Mouse (Mus musculus) megakaryocyte, embryonic 14.5 days (primary cell): ENCODE measurements around the gene Zfp787. TPM values are rescaled to one million over a fixed set of nuclear protein-coding genes. Genes with fewer than 3 reads are reported as not detected.
A peak's percentile ranks its signal among the peaks of the same experiment; 100 is the strongest.
"Not testable (repeated sequence)": the region's sequence is repeated elsewhere in the genome, so short reads cannot be mapped to it uniquely, and the experiment has no call there.

Source experiments
- H3K27me3 ChIP-seq: replicated peaks from 2 replicates; pipeline ENCODE3; 2012; ENCODE audit warnings: inconsistent platforms
- H3K36me3 ChIP-seq: replicated peaks from 2 replicates; pipeline ENCODE3; 2012; ENCODE audit warnings: low read length, inconsistent platforms, mixed read lengths
- H3K4me1 ChIP-seq: 2 replicates; pipeline ENCODE4 v1.6.1; 2012; ENCODE audit warnings: inconsistent platforms
- H3K4me3 ChIP-seq: replicated peaks from 2 replicates; pipeline ENCODE3; 2012; ENCODE audit warnings: moderate library complexity, mild to moderate bottlenecking, inconsistent platforms
- H3K9me3 ChIP-seq: 2 replicates; pipeline ENCODE4 v1.6.1; 2012; ENCODE audit warnings: inconsistent platforms
- FLI1 ChIP-seq: IDR thresholded peaks from 2 replicates; pipeline ENCODE4 v1.6.1; 2012; ENCODE audit warnings: low read length, inconsistent platforms, mixed read lengths
- GATA1 ChIP-seq: IDR thresholded peaks from 3 replicates; pipeline ENCODE4 v1.6.1; 2012; ENCODE audit warnings: mixed read lengths, low read length, inconsistent platforms, borderline replicate concordance
- polyA plus RNA-seq: library from polyadenylated mRNA; stranded (reverse); fragments of >175 nt; gene quantifications from 2 replicates; pipeline ENCODE4 v1.2.3, GENCODE M21; 2012; ENCODE audit warnings: low replicate concordance; ENCODE audit not compliant: insufficient read depth

Zfp787 gene
- polyA plus RNA-seq, 1 experiment: 31.0 TPM

DNA sequence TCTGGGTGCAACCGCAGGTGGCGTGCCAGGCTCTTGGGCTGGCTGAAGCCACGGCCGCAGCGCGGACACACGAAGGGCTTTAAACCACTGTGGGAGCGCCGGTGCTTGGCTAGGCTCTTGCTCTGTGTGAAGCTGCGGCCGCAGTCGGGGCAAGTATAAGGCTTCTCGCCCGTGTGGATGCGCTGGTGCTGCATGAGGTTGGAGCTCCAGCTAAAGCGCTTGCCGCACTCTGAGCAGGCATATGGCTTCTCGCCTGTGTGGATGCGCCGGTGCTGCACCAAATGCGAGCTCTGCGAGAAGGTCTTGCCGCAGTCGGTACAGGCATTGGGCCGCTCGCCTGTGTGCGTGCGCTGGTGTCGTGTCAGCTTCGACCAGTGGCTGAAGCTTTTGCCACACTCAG is 23.2 kb downstream of the Zfp787 start:
- peaks cover 34% of the 10 kb centered on the region for H3K4me1 ChIP-seq
- peaks cover 54% of the 10 kb centered on the region for H3K36me3 ChIP-seq
- H3K4me3 ChIP-seq: no peak overlapping the region
- peaks cover 6% of the 10 kb centered on the region; the same call in 1 of the 2 replicates for H3K9me3 ChIP-seq
- H3K27me3 ChIP-seq: no peaks in the 10 kb centered on the region
- TF ChIP-seq FLI1 (no peak), GATA1 (no peak)

DNA sequence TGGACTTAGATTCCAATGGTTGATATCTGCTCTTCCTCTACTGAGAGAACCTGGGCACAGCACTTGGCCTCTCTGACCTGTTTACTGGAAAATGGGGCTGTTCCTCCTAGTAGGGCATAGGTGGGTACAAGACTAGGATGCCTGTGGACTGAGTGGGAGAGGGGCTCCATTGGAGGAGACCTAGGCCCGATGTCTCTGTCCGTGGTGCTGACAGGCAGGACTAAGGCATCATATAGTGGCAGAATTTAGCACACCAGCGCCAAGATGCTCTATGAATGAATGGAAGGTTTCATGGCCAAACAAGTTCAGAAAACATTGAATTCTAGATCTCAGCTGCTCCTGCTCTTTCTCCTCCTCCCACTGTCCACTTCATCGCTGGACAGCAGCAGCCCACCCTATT is 25.5 kb downstream of the Zfp787 start:
- H3K4me1 ChIP-seq: peaks cover 29% of the 10 kb centered on the region
- TF ChIP-seq GATA1 (no peak), FLI1 (no peak)
- H3K27me3 ChIP-seq: peaks cover 2% of the 10 kb centered on the region
- no peak overlapping the region for H3K4me3 ChIP-seq
- H3K9me3 ChIP-seq: peaks cover 6% of the 10 kb centered on the region; the same call in 1 of the 2 replicates
- peaks cover 39% of the 10 kb centered on the region for H3K36me3 ChIP-seq

DNA sequence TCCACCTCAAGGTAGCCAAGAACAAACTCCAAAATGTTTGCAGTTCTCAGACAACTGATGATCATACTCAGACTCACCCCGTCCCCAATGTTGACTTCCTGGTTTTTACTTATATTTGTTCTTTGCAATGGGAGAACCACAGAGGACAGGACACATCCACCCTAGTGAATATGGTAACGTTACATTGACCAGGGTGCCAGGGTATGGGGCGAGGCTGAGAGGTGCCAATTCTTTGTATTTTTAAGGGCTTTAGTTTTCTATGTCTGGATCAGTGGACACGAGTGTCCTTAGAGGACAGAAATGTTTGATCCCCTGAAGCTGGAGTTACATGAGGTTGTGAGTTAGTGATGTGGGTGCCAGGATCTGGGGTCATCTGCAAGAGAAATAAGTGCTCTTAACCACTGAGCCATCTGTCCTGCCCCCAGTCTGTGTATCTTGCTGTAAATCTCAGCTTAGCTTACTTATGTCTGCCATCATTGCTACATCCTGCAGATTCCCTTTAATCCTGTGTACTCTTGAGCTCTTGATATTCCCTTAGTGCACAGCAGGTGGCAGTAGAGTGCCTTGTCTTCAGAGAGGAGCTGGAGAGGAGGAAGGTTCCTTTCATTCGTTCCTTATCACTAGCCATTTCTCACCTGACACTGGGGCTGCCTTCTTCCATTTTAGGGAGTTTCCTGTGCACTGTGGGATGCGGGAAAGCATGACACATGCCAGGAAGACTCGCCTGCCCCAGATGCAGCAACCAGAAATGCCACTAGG is 28.9 kb downstream of the Zfp787 start:
- Histone ChIP-seq H3K4me1 (peaks cover 29% of the 10 kb centered on the region), H3K4me3 (peak overlapping the region; percentile 53), H3K27me3 (peaks cover 5% of the 10 kb centered on the region), H3K9me3 (no peaks in the 10 kb centered on the region), H3K36me3 (peaks cover 8% of the 10 kb centered on the region)
- TF ChIP-seq GATA1 (peak; percentile 13; the same call in 1 of the 3 replicates), FLI1 (no peak)

DNA sequence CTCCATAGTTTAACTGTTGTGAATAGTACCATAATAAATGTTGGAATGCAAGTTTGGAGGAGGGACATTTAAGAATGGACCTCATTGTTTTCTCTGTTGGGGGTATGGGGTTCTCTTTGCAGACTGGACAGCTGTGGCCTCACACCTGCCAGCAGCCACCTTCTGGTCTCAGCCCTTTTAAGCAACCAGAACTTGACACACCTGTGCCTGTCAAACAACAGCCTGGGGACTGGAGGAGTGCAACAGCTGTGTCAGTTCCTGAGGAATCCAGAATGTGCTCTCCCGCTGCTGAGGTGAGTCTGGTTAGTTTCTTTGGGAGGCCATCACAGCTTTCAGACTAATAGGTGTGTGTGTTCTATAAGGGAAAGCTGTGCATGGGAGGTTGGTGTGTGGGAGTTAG is 34.7 kb downstream of the Zfp787 start:
- H3K27me3 ChIP-seq, H3K36me3 ChIP-seq, H3K4me1 ChIP-seq, H3K9me3 ChIP-seq, H3K4me3 ChIP-seq: not testable (repeated sequence)

DNA sequence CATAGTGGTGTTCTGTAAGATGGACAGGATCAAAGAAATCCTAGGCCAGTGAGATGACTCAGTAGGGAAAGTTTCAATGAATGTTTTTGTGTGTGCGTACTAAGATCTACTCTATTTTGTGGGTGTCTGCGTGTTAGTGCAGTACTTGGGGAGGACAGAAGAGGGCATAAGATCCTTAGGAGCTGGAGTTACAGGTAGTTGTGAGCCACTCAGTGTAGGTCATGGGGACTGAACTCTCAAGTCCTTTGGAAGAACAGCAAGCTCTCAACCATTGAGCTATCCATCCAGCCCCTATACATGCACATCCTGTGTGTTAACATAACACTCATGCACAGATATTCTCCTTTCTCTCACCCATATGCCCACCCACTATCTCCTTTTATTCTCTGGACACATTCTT is 35.7 kb downstream of the Zfp787 start:
- not testable (repeated sequence) for H3K27me3 ChIP-seq, H3K36me3 ChIP-seq, H3K4me3 ChIP-seq, H3K4me1 ChIP-seq, H3K9me3 ChIP-seq

DNA sequence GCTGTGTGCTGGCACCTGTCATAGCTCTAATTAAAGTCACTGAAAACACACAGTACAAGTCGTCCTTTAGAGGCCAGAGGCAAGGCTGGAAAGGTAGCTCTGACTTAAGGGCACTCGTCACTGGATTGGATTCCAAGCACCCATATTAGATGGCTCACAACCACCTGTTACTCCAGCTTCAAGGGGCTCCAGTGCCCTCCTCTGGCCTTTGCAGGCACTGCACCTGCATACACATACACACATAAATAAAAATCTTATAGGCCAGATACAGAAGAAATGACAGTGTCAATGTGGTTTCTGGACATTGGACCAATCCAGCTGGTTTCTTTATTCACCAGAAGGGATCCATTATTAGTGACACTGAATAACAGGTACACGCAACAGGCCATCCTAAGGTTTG is 36.3 kb downstream of the Zfp787 start:
- H3K36me3 ChIP-seq: no peaks in the 10 kb centered on the region
- H3K27me3 ChIP-seq: peaks cover 2% of the 10 kb centered on the region
- no peaks in the 10 kb centered on the region for H3K4me1 ChIP-seq
- TF ChIP-seq FLI1: no peak
- no peak for TF ChIP-seq GATA1
- H3K9me3 ChIP-seq: peaks cover 5% of the 10 kb centered on the region; the same call in 1 of the 2 replicates
- H3K4me3 ChIP-seq: no peak overlapping the region

Other genes starting within 250 kb of the Zfp787 start
- 0.07 TPM in 1 of 2 replicates, not detected in the other for gene Vmn1r65, start 145.0 kb downstream of the Zfp787 start, polyA plus RNA-seq
- not detected in 2 replicates for gene Nlrp4c, start 110.8 kb downstream of the Zfp787 start, polyA plus RNA-seq
- 42.1 and 48.4 TPM in 2 replicates for gene Zfp444, start 16.2 kb upstream of the Zfp787 start, polyA plus RNA-seq
- not detected in 2 replicates for gene Galp, start 41.1 kb upstream of the Zfp787 start, polyA plus RNA-seq
- not detected in 2 replicates for gene Zscan5b, start 66.3 kb upstream of the Zfp787 start, polyA plus RNA-seq
- gene Epp13, start 96.7 kb upstream of the Zfp787 start, polyA plus RNA-seq: not detected in 2 replicates
- 0.63 TPM in 1 of 2 replicates, not detected in the other for gene Zfp667, start 130.6 kb upstream of the Zfp787 start, polyA plus RNA-seq
- 1.2 TPM in 1 of 2 replicates, not detected in the other for gene Zfp583, start 175.3 kb upstream of the Zfp787 start, polyA plus RNA-seq
- gene Gm3854, start 187.8 kb upstream of the Zfp787 start, polyA plus RNA-seq: not detected in 2 replicates
- gene Zfp78, start 207.3 kb upstream of the Zfp787 start, polyA plus RNA-seq: not detected in 2 replicates
- gene Zfp28, start 227.3 kb upstream of the Zfp787 start, polyA plus RNA-seq: 0.20 TPM in 1 of 2 replicates, not detected in the other
- gene Smim17, start 242.7 kb upstream of the Zfp787 start, polyA plus RNA-seq: not detected in 2 replicates